Mouse (Mus musculus) layer of hippocampus, adult 9-10 months (tissue): ENCODE results near the gene Cnot4.
"Not testable (repeated sequence)": the region's sequence is repeated elsewhere in the genome, so short reads cannot be mapped to it uniquely, and the experiment has no call there.

ENCODE experiments used
- DNase-seq: peaks from one replicate; pipeline ENCODE4 v3.0.0; 2022; ENCODE audit warnings: low spot score

Cnot4 gene

DNA sequence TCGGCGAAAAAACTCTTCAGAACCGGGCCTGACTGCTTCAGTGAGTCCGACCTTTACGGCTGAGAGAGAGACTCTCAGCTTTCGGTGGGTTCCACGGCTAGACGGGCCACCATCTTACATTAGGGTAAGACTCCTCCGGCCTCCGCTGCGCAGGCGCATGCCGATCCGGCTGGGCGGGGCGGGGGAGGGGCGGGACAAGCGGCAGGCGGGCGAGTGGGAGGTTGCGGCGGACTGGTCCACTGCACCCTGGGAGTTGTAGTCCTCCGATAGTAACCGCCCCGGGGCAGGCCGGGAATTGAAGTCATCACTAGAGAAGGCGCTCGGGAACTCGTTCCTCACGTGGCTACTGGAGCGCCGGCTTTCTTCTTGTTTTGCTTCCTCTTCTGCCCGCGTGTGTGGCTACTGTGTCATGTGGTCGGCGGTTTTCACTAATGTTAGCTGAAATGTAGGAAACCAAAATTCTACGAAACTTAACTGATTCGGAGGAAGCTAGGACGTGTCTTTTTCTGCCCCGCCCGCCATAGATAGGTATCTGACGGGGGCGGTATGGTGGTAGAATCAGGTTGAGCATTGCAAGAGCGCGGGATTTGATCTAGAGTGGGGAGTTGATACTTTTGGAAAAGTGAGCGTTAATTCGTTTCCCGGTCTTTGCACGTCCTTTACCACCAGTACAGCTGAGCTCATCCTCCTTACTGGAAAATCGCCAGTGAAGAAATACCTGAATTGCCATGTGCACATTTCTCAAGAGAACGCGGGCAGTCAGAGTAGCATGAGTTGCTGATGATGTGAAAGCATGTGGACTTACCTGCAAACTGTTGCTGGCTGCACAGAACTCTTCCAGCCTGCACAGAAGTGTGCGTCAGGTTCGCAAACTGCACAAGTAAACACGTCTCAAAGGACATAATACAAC is at the start of gene Cnot4:
Gene Cnot4, minus strand, starts transcription at position 146 of the 910 bp plus-strand sequence.
- DNase-seq: peak; percentile 96

DNA sequence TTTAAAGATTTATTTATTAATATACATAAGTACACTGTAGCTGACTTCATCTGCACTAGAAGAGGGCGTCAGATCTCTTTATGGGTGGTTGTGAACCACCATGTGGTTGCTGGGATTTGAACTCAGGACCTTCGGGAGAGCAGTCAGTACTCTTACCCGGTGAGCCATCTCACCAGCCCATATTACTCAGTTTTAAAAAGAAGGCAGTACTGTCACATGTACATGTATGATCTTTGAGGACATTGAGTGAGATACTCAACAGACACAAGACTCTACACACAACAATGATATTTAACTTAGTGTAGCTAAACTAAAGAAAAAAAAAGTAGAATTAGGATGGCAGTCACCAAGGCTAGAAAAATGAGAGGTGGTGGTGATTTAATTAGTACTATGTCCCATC is 45.8 kb upstream of the Cnot4 start:
- not testable (repeated sequence) for DNase-seq

DNA sequence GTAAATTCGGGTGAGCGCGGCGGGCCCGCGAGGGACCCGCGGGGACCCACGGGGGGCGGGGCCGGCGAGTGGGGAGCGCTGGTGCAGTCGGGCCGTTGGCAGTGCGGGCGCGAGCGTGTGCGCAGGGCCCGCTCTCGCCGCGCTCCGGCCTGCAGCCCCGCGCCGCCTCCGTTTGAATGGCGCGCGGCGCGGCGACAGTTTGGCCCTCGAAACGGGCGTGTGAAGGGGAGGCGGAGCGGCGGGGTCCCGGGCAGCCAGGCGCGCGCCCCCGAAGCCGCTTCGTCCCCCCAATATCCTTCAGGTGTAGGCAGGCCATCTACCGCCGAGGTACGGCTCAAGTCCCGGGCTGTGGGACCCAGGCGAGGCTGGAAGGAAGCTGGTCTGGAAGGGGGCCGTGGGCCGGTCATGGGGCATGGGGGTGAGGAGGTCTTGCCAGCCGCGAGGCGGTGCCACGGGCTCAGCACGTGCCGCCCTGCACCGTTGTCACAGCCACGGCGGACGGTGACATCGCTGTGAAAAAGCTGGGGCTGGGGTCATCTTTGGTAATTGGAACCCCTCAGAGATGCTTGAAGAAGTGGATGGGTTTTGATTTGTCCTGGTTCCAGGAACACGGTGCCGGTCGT is 44.2 kb upstream of the Cnot4 start:
- DNase-seq: no peak

DNA sequence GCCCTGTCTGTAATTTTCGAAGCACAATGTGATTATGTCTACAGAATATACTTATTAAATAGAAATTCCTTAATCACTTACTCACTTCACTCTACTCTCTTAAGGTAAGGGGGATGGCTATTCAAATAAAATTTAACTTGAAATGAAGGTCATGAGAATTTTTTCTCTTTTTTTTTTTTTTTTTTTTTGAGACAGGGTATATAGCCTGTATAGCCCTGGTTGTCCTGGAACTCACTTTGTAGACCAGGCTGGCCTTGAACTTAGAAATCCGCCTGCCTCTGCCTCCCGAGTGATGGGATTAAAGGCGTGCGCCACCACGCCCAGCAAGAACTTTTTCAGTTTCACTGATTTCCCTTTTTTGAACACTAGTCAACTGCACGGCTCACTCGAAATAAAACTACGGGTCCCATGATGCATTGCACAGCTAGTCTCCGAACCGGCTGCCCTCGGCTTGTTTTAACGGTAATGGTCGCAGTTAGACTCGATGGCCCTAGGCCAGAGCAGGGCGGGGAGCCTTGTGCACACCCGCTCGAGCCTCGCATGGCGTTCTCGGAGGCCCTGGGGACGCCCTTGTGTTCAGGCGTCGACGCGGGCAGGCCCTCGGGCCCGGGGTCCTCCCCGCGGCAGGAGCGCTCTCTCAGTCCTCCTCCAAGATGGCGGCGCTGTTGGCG is 43.6 kb upstream of the Cnot4 start, which contains the start of gene Nup205:
Gene Nup205, plus strand, starts transcription at position 443 of the 671 bp plus-strand sequence.
- DNase-seq: peak; percentile 72

DNA sequence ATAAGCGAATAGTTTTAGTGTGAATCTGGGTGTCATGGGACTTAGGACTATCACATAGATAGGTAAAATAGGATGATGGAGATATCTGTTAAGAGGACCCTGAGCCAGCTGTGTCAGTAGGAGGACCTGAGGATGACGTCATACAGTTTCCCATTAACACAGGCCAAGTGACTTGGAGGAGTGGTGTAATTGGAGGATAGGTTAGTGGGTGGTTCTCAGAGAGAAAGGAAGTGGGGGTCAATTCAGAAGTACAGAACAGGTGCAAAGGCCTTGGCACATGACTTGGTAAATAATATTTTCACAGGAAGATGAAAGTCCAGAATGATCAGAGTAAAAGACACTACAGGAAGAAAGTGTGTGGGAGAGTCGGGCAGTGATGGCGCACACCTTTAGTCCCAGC is 39.7 kb upstream of the Cnot4 start:
- no peak for DNase-seq

DNA sequence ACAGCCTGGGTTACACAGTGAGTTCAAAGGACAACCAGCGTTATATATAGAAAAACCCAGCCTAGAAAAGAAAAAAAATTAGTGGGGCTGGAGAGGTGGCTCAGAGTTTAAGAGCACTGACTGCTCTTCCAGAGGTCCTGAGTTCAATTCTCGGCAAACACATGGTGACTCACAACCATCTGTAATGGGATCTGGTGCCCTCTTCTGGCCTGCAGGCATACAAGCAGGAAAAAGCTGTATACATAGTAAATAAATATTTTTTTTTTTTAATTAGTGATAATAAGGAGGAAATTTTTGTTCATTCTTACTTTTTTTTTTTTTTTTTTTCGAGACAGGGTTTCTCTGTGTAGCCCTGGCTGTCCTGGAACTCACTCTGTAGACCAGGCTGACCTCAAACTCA is 38.5 kb upstream of the Cnot4 start:
- DNase-seq: not testable (repeated sequence)

DNA sequence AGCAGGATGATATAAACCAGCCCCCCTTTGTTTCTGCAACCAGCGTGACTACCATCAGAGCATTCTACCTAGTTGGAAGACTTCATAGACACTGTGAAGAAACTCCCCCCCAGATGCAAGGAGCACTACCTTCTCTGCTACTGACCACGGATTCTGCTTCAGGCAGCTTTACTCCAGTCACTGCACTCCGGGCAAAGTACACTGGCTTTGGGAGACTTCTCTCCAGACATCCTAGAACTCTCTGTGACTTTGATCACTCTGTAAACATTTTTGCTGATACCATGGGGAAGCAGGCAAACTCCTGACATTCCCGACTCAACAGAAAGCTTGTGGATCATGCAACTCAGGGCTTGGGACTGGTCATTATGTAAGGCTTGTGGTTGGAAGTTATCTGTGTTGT is 35.7 kb upstream of the Cnot4 start:
- no peak for DNase-seq

DNA sequence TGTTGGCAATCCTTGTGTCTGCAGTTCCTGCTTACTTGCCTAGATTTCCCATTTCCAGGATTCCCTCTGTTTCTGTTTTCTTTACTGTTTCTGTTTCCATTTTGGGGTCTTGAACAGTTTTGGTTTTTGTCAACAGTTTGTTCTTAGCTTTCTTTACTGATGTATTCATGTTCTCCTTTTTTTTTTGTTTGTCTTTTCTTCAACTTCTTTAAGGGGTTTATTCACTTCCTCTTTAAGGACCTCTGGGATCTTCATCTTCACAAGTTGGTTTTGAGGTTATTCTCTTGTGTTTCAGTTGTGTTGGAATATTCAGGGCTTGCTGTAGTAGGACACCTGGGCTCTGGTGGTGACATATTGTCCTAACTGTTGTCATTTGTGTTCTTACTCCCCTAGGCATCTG is 21.0 kb upstream of the Cnot4 start:
- DNase-seq: no peak

DNA sequence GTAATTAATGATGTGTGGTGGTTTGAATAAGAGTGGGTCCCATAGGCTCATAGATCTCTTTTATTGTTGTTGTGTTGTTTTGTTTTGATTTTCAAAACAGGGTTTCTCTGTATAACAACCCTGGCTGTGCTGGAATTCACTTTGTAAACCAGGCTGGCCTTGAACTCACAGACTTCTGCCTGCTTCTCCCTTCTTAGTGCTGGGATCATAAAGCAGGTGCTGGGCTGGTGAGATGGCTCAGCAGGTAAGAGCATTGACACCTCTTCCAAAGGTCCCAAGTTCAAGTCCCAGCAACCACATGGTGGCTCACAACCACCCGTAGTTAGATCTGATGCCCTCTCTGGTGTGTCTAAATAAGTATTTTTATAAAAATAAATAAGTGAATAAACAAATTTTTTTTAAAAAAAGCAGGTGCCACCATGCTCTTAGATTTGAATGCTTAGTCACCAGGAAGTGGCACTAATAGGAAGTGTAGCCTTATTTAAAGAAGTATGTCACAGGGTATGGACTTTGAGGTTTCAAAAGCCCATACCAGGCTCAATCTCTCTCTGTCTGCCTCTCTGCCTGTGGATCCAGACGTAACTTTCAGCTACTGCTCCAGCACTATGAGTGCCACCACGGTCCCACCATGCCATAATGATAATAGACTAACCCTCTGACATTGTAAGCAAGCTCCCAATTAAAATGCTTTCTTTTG is 14.3 kb upstream of the Cnot4 start:
- no peak for DNase-seq

DNA sequence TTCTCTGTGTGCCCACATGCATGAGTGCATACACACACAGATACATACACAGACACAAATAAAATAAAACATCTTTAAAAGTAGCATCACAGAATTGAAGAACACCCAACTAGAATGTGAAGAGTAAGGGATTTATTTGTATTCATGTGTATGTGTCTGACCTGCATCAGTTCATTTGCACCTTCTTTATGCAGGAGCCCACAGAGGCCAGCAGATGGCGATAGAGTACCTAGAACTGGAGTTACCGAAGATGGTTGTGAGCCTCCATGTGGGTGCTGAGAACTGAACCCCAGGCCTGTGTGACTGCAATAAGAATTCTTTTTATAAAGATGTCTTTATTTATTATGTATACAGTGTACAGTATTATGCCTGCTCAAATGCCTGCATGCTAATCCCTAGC is 12.0 kb upstream of the Cnot4 start:
- DNase-seq: no peak

DNA sequence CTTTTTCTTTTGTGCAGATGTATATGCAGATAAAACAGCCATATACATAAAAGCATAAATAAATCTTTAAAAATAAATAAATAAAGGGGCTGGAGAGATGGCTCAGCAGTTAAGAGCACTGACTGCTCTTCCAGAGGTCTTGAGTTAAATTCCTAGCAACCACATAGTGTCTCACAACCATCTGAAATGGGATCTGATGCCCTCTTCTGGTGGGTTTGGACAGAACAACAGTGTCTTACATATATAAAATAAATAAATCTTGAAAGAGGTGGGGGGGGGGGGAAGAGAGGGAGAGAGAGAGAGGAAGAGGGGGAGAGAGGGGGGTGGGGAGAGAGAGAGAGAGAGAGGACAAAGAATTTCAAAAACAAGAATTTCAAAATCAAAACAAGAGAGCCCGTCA is 6.8 kb upstream of the Cnot4 start:
- no peak for DNase-seq

DNA sequence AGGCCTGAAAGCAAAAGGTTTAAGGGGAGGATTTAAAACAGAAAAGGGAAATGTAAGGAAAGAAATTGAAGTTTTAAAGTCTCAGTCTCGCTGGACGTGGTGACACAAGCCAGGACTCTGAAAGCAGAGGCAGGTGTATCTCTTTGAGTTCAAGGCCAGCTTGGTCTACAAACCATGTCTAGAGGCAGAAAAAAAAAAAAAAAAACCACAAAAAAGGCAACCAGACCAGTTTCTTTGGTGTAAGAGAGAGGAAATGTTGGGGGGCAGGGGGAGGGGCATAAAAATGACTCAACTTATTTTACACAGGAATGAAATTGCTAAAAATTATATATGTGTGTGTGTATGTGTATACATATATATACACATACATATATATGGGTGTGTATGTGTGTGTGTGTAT is 1.3 kb upstream of the Cnot4 start:
- no peak for DNase-seq

DNA sequence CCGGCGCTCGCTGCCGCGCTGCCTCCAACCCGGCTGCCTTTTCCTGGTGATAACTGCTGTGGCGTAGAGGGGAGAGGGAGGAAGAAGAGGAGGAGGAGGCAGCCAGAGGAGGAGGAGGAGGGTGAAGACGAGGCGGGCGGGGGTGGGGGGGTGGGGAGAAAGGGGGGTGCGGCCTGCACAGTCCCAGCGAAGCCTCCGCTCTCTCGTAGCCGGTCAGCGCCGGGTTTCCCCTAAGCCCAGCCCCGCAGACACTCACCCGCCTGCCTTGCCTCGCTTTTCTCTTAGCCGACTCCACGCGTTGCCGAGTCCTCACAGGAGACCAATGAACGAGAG is 312 bp downstream of the Cnot4 start:
- no peak for DNase-seq

DNA sequence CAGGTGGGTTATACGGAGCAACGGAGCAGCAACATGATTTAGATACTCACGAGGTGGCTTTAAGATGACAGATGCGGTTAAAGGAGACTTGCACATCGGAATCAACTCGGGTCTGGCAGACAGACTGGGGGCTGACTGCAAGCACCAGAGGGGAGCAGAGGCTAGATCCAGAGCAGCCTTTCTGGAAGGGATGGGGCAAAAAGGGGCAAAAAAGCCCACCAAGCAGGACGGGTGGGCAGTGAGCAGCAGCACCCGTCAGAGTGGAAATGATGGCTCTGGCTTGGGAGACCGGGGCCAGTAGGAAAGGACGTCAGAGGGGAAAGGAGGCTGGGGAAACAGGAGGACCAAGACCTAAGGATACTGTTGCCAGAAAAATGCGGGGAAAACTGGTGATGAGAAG is 718 bp downstream of the Cnot4 start:
- no peak for DNase-seq

DNA sequence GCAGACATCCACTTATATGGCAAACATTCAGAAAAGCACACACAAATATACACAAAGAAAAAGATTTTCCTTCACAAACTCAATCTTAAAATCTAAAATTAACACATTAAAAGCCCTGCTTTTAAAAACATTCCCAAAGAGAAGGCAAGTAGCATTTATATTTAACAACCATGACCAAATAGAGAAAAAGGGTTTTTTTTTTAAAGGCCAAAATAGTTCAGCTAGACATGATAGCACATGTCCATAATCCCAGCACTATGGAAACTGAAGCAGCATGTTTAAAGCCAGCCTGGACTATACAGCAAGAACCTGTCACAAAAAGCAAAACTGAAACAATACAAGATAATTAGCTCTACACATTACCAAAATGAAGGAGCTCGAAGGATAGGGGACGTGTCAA is 11.0 kb downstream of the Cnot4 start:
- no peak for DNase-seq

DNA sequence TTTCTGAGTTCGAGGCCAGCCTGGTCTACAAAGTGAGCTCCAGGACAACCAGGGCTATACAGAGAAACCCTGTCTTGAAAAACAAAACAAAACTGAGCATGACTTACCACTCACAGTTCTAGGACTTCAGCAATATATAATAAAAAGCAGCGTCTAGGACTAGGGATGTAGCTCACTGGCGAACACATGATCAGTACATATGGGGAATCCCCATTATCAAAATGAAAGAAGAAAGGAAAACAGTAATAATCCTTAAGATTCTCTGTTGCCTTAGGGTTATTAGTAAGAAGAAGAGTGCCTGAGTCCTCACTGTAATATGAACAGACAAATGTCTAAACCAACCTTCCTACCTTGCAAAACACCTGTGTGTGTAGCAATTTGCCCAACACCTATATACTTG is 11.6 kb downstream of the Cnot4 start:
- DNase-seq: no peak

DNA sequence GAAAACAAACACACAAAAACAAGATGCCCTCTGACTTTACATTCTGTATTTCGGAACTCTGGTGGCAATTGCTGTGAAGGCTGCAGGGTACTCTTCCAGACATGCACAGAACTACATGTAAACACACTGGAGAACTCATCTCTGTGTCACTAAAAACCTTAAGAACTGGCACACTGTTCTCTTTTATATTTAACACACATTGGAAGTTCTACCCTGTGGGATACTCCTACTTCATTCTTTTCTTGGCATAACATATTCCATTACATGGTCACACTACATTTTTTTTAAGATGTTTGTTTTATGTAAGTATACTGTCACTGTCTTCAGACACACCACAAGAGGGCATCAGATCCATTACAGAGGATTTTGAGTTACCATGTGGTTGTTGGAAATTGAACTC is 31.1 kb downstream of the Cnot4 start:
- no peak for DNase-seq

DNA sequence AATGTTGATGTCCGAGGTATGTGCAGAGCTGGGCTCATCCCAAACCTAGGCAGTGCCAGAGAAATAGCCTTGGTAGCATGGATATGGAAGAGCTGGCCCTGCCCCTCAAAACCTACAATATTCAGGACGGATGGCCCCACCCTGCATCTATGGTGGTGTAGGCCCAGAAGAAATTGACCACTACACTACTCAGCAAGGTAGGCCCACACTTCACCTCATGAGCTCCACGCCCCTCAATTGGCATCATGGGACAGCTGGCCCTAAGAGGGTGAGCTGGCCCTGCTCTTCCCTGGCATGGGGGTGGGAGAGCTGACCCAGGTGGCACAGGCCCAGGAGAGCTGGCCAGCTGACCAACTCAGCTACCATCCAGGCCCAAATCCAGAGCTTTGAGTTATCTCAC is 48.6 kb downstream of the Cnot4 start:
- DNase-seq: no peak

DNA sequence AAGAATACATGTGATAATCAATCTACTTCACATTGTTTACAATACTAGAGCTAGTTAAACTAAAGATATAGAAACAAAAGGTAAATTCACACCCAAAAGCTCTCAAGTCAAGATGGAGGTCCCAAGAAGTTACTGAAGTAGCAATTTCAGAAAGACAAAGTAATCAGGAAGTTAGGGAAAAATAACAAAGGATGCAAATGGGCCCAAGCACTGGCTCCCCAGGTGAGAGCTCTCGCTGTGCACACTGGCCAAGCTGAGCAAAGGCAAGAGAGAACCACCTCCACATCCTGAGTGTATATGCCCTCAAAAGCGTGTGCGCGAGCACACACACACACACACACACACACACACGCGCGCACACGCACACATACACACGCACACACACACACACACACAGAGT is 58.4 kb downstream of the Cnot4 start:
- DNase-seq: no peak

DNA sequence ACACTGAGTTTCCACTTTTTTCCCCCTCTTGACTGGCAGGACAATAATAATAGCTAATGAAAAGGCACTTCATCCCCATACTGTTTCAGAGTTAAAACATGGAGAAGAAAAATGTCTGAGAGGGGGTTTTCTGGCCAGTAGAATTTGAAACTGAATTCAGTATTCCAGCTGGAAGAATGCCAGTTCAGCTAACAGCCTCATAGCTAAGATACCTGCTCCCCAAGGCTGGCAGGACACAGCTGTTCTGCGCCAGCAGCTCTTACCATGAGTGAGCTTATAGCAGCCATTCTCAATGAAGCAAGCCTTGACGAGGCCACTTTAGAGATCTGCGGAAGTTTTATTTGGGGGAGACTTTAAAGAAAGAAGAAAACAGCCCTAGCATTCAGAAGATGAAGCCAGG is 62.3 kb downstream of the Cnot4 start:
- DNase-seq: no peak

DNA sequence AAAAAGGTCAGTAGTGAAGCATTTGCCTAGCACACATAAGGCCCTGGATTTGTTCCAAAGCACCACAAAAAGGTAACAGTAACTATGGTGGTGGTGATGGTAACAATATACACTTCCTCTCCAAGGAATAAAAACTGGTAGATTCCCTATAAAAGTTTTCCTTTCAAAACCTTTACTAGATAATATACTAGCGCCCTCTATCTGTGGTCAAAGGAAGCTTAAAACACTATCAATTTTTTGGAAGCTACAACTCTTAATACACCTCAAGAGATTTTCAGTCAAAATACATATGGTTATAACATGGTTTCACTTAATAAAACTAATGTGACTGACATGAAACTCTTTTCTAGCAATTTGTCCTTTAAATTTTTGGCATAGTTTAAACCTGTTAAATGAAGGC is 71.1 kb downstream of the Cnot4 start:
- DNase-seq: no peak

DNA sequence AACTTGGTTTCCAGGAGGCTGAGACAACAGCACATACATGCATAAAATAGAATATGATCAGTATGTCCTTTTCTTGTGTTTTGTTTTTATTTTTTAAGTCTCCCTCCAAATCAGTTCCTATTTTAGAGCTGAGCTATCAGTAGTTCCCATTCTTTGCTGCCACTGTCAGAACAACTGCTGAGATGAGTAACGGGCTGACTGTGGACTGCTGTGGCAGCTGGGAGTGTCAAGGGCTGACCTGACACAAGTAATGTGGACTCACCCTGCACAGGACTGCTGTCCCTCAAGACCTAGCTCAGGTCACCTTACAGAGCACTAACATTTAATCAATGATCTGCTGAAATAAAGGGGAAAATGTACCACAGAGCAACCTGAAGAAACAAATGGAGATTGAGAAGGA is 90.4 kb downstream of the Cnot4 start:
- no peak for DNase-seq

DNA sequence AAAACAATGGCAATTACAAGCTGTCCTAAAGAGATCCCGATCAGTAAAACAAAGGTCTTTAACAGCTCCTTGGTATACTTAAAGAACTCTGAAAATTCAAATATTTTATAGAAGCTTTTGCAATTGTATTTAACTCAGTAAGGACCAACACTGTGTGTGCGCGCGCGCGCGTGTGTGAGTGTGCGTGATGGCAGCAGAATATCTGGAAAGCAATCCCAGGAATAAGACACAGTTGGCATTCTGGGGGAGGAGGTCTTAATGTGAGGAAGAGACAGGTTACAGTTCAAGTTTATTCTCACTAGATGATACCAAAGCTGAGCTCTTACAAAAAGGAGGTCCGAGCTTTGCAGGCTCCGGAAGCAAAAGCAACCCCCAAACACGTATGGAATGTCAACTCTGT is 100.2 kb downstream of the Cnot4 start:
- no peak for DNase-seq
